Mouse (Mus musculus) retina, postnatal 7 days (tissue): ENCODE measurements around the gene Thra.

Experiments
- DNase-seq: peaks from one replicate; pipeline ENCODE4 v3.0.0-alpha.2; 2012; ENCODE audit warnings: low read depth, low spot score

Gene Thra

DNA sequence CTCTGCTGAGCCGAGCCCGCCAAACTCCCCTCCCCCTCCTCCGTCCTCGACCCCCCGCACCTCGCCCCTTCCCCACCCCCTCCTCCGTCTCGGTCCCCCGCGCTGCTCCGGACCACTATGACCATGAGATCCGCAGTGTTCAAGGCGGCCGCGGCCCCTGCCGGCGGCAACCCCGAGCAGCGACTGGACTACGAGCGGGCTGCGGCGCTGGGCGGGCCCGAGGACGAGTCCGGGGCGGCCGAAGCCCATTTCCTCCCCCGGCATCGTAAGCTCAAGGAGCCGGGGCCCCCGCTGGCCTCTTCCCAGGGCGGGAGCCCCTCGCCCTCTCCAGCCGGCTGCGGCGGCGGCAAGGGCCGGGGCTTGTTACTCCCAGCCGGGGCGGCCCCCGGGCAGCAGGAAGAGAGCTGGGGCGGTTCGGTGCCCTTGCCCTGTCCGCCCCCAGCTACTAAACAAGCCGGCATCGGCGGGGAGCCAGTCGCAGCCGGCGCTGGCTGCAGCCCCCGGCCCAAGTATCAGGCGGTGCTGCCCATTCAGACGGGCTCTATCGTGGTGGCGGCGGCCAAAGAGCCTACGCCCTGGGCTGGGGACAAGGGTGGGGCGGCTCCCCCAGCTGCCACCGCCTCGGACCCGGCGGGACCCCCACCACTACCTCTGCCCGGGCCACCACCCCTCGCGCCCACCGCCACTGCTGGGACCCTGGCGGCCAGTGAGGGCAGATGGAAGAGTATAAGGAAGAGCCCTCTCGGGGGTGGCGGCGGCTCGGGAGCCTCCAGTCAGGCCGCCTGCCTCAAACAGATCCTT, 55.5 kb downstream of the Thra start:
- DNase-seq, result no peak

DNA sequence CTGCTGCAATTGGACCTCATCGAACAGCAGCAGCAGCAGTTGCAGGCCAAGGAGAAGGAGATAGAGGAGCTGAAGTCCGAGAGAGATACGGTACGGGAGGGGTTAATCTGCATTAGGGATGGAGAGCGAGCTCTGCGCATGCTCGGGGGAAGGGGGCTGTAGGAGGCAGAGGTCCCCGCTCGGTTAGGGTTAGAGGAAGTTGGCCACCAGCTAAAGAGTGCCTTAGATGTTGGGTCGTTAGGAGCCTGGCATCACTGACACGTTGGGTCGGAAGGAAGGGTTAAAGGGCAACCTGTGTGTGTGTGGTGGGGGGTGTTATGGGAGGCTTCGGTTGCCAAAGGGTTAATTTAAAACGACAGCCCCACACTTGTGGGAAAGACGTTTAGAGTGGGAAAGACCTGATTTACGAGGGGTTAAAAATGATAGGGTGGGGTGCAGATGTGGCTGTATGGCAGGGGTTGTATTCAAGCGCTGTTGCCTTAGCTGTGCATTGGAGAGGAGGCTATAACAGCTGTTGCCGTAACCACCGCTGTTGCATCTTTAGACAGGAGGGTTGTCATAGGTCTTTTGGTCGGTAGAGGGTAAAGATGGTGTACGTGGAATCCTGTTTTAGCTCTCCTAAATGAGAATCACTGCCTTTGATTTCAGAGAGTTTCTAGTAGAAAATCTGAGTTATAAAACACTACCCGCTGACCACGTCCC, 56.2 kb downstream of the Thra start:
- DNase-seq, result no peak

DNA sequence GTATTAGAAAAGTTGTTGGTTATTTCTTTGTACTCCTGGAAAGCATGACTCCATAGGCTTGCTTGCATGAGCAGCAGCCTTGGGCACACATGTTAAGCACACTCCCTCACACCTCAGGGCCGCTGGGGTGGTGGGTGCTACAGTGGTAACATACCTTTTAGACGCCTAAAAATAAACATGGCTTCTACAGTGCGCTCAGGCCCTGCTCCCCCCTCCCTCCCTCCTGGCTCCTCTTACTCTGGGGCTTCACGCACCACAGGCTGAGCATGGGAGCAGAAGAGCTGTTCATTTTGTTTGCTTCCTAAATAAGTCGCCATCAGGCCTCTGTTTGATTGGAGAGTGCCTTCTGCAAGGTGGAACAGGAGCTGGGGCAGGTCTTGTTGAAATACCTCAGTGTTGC, 56.9 kb downstream of the Thra start:
- no peak for DNase-seq

DNA sequence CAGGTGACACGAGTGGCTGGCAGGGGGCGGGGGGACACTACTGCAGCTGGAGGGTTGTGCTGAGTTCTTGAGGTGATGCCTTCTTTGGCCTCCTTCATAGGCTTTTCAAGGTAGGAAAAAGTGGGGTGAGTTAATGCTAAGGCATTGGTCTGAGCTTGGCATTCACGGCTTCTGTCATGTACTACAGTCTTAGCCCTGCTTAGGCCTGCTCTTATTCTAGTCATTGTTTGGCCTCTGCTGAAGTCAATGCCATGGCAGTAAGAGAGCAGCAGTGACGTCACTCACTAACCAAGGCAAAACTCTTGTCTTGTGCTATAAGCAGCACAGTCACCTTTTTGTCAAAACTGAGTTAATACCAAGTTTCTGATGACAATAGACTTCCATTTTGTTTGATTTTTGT, 57.5 kb downstream of the Thra start:
- DNase-seq, result no peak

DNA sequence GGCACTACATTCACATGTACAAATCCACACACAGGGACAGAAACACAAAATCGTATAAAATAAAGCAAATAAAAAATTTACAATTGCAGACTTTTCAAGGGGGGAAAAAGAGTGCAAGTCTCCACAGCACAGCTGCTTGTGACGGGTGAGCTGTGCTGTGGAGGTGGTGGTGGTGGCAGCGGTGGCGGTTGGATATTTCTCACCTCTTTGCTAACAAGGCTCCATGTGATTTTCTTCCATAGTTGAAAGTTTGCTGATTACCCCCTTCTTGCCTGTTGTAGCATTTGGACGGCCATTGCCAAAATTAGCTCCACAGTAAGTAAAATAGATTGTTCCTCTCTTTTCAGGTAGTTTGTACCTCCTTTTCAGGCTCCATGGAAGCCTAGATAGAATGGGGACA, 64.2 kb downstream of the Thra start, which contains the start of gene Casc3:
Gene Casc3, plus strand, starts transcription at position 301 of the 400 bp plus-strand sequence.
- DNase-seq, result no peak

DNA sequence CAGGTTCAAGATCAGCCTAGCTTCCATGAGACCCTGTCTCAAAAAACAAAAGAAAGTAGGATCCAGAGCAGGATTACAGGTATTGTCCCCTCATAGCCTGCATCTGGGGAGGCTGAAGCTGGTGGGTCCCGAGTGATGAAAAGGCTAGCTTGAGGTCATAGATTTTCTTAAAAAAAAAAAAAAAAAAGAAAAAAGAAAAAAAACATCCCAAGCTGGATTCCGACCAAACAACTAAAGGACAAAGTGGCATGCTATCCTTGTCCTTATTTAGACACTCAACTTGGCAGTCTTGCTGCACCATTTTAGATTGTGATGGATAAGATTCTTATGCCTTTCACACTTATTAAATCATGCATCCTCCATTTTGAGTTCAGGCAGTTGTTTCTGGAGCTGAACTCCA, 68.0 kb downstream of the Thra start:
- no peak for DNase-seq

DNA sequence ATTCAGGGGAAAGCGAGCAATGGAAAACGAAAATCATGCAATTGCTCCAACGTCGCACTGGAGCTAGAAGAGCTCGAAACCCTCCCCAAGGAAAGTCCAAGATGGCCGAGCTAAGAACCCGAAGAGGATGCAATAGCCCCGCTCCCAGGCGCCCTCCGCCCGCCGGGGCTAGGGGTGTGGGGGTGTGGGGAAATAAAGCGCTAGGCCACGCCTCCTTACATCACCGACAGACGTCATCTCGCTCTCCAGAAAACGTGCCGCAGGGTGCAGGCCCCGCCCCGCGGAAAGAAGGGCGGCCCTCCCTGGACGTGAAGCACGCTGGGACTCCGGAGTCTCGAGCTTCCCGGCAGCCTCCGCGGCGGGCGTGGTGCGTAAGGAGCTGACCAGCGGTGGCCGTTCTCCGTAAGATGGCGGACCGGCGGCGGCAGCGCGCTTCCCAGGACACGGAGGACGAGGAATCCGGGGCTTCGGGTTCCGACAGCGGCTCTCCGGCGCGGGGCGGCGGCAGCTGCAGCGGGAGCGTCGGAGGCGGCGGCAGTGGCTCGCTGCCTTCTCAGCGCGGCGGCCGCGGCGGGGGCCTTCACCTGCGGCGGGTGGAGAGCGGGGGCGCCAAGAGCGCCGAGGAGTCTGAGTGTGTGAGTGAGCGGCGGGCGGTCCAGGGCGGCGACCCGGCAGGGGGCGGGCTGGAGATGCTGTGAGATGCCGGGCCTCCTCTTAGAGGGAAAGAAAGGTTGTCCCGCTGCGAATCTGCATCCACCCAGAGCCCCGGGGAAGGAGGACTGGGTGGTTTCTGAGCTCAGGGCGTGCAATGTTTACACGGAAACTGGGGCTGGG, 69.2 kb downstream of the Thra start:
- DNase-seq, result peak; percentile 98

DNA sequence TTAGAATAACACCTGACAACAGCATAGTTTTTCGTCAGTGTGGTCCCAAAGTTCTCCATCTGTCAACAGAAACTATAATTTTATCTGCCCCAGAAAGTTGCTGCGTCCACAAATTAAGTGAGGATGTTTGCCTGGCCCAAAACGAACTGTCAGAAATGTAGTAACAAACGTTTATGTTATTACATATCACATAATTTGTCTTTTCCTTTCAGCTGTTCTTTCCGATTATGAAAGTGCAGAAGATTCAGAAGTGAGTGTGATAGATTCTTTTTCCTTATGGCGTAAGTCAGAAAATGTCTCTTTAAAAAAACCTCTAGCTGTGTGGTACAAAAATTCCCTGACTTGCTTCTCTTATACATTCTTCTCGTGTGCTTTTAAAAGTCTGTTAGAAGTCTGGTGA, 70.2 kb downstream of the Thra start:
- DNase-seq, result no peak

DNA sequence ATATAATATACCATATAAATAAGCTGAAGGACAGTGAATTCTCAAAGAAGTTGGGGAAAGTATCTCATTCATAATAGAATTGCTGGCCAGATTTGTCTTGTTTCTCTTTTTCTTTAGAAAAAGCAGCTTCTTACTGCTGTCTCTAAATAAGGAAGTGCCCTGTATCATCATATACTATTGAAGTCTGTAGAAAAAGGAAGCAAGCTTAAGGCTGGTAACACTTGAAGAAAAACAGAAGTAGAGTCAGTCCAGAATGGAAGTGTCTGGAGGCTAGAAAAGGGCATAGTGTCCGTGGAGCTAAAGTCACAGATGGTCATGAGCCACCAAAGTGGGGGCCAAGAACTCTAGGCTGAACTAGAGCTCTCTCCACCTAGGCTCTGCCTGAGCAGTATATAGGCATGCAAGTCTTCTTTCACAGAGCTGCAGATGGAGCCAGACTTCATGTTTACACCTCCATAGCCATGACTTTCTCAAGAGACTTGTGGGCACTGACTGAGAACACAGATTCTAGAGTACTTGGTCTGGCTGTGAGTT, 76.3 kb downstream of the Thra start:
- no peak for DNase-seq
